Mouse (Mus musculus) heart, embryonic 13.5 days (tissue): ENCODE results near the gene Slc6a15. TPM values are rescaled to one million over a fixed set of nuclear protein-coding genes. Genes with fewer than 3 reads are reported as not detected.

Experiments
- ATAC-seq: fragments of 200-750 bp; cut with Nextera tagmentation; 2 replicates; pipeline ENCODE4 v1.8.0; 2017; ENCODE audit warnings: moderate TSS enrichment; ENCODE audit not compliant: insufficient number of reproducible peaks, low FRiP score, low TSS enrichment; ENCODE audit errors: extremely low read depth
- H3K27ac ChIP-seq: fragments of 300-500 bp; sonication (generic); replicated peaks from 2 replicates; pipeline ENCODE4 v1.5.1; 2015; ENCODE audit warnings: moderate library complexity, mild to moderate bottlenecking, inconsistent platforms
- H3K27me3 ChIP-seq: fragments of 300-500 bp; sonication (generic); replicated peaks from 2 replicates; pipeline ENCODE4 v1.6.1; 2015; ENCODE audit warnings: mild to moderate bottlenecking, inconsistent platforms
- H3K36me3 ChIP-seq: fragments of 300-500 bp; sonication (generic); 2 replicates; pipeline ENCODE4 v1.6.1; 2015; ENCODE audit warnings: mild to moderate bottlenecking, inconsistent platforms
- H3K4me1 ChIP-seq: fragments of 300-500 bp; sonication (generic); 2 replicates; pipeline ENCODE4 v1.6.1; 2015; ENCODE audit warnings: inconsistent platforms
- H3K4me2 ChIP-seq: fragments of 300-500 bp; sonication (generic); 2 replicates; pipeline ENCODE4 v1.6.1; 2015; ENCODE audit warnings: inconsistent platforms, mild to moderate bottlenecking, moderate library complexity
- H3K4me3 ChIP-seq: fragments of 300-500 bp; sonication (generic); 2 replicates; pipeline ENCODE4 v1.5.1; 2015; ENCODE audit warnings: moderate library complexity, mild to moderate bottlenecking, inconsistent platforms
- H3K9ac ChIP-seq: fragments of 300-500 bp; sonication (generic); 2 replicates; pipeline ENCODE4 v1.6.1; 2015; ENCODE audit warnings: inconsistent platforms, mild to moderate bottlenecking, moderate library complexity
- H3K9me3 ChIP-seq: fragments of 300-500 bp; sonication (generic); 2 replicates; pipeline ENCODE4 v1.6.1; 2016; ENCODE audit warnings: inconsistent platforms
- WGBS: fragments of 180-500 bp; shearing (Covaris S2); methylation state at CpG from one replicate; pipeline ENCODE4 v1.1.7; 2015; ENCODE audit warnings: mixed read lengths; 5-methylcytosine and 5-hydroxymethylcytosine counted together
- polyA plus RNA-seq: library from polyadenylated mRNA; unstranded; fragments of >200 nt; fragmentation: Nextera tagmentation; extraction: Ambion mirVana; gene quantifications from 2 replicates; pipeline ENCODE4 v1.2.1, GENCODE M21; 2015

The Slc6a15 gene
- polyA plus RNA-seq = 0.66 and 0.85 TPM in 2 replicates

DNA sequence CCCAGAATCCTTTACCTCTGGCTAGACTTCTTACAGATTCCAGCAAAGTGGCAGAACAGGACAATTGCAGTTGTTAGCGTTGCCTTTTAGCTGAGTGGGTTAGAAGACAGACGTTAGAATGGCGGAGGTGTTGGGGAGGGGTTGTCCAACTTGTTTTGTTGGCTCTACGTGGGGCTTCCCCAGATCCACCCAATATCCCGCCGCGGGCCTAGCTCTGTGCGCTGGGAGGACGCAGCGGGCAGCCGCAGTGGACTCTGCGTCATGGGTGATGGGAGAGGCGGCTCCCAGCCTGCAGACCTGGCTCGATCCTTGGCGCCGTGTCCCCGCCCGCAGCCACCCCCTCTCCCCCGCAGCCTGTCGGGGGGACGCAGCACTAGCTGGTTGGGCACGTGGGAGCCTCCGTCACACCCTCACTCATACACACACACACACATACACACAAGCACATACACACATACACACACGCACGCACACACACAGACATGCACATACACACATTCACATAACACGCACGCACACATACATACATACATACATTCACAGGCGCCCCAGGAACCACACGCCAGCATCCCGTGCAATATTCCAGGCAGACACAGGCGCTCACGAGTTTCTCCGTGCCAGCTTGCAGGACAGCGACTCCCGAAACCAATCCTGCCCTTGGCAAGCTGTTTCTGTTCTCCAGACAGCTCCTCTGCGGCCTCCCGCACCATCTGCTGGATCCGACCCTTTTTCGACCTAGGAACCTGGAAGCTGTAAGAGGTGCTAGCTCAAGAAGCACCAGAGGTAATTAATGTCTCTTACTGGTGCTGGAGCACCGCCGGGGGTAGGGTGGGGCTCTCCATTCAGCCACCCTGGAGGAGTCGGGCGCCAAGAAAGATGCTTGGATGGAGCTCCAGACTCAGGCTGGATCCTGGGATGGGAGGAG is at the start of gene Slc6a15:
Gene Slc6a15, plus strand, starts transcription at position 413 of the 925 bp plus-strand sequence.
- H3K36me3 ChIP-seq = no peaks in the 10 kb centered on the region
- H3K27me3 ChIP-seq = peaks cover 21% of the 10 kb centered on the region
- peak within 1 kb of the TSS; percentile 76 for H3K9ac ChIP-seq
- no peaks in the 10 kb centered on the region for H3K9me3 ChIP-seq
- peak within 1 kb of the TSS; percentile 99 for H3K4me2 ChIP-seq
- peak within 1 kb of the TSS; percentile 65 for H3K4me3 ChIP-seq
- 0 out of 2 replicates have a peak, but pooled peaks cover 11% of the 10 kb centered on the region for H3K4me1 ChIP-seq
- H3K27ac ChIP-seq = no peak within 1 kb of the TSS
- ATAC-seq = no peak
- WGBS = under 1% methylated on average over 43 of the region's 43 CpGs

DNA sequence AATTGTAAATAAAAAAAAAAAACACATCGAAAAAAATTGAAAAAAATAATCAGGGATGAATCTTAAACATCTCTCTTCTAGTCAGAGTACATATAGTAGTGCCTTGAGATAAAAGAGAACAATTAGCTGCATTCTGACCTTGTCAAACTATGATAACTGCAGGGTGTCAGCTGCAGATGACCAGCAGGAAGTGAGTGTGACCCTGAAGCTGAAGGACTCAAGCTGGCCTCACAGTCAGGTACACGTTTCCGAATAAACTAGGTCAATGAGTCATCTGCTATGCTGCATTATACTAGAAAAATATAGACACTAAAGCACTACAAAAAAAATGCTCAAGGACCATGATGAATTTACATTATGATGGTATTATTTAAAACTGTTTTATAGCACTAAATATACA is 45.6 kb upstream of the Slc6a15 start:
- H3K36me3 ChIP-seq = no peaks in the 10 kb centered on the region
- WGBS = 60% methylated on average over 3 of the region's 3 CpGs

DNA sequence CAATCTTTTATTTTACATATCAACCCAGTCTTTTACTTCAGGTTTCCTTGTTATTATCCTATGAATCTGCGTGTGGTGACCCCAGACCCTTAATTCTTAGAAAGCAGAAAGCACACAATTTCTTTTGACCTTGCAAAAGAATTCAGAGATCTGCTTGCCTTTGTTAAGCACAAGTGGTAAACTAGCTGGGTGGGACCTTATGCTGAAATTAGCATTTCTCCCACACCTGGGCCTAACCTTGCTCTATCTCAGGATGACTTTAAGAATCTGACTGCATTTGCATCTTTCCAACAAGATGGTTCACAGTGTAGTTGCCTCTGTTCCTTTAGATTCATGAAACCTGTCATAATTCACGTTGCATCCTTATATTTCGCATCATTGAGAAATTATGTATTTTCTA is 44.2 kb upstream of the Slc6a15 start:
- Histone ChIP-seq H3K9ac (no peak overlapping the region), H3K4me1 (no peaks in the 10 kb centered on the region), H3K9me3 (no peaks in the 10 kb centered on the region), H3K27ac (no peak overlapping the region), H3K27me3 (no peaks in the 10 kb centered on the region), H3K4me2 (no peak overlapping the region), H3K4me3 (no peak overlapping the region), H3K36me3 (no peaks in the 10 kb centered on the region)
- no peak for ATAC-seq
- 73% methylated on average over 3 of the region's 3 CpGs for WGBS

More for the DNA sequence above, 45.6 kb upstream of the Slc6a15 start:
- Histone ChIP-seq H3K4me1 (no peaks in the 10 kb centered on the region), H3K9me3 (no peaks in the 10 kb centered on the region), H3K4me3 (no peak overlapping the region), H3K27ac (no peak overlapping the region), H3K4me2 (no peak overlapping the region), H3K27me3 (no peaks in the 10 kb centered on the region), H3K9ac (no peak overlapping the region)
- no peak for ATAC-seq

DNA sequence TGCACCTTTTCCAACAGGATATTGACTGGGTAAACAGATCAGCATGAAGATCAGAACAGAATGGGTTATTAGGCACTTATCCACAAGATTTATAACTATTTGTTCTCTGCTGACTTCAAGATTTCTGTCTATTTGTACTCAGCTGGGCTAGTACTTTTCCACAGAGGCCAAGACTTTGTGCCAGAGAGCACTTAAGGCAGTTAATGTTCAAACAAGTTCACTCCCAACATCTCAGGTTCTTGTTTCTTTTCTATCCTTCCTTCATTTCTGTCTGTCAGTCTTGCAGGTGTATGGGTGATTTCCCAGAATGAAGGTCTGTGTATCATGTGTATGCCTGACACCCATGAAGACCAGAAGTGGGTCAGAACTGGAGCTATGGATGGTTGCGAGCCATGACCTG is 33.3 kb upstream of the Slc6a15 start:
- no peaks in the 10 kb centered on the region for H3K4me1 ChIP-seq
- H3K27ac ChIP-seq = no peak overlapping the region
- no peak overlapping the region for H3K4me3 ChIP-seq
- no peaks in the 10 kb centered on the region for H3K36me3 ChIP-seq
- no peak for ATAC-seq
- WGBS = 86% methylated on average over 1 of the region's 1 CpGs
- no peak overlapping the region for H3K4me2 ChIP-seq
- no peak overlapping the region for H3K9ac ChIP-seq
- H3K9me3 ChIP-seq = no peaks in the 10 kb centered on the region
- no peaks in the 10 kb centered on the region for H3K27me3 ChIP-seq

DNA sequence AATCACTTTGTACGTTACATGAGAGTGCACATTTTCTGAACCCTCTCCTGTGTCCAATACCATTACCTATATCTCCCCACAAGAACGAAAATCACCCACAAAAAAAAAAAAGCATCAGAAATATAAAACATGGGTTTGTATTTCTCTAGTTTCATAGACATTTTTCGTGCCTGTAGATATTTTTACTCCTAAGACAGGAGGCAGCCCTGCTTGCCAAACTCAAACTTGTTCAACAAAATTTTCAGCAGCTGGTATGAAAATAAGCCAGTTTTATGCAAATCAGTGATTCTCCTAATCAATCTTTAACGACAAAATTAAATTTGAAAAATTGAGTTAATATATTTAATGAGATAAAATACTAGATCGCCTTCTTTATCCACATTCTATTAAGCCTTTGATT is 27.7 kb upstream of the Slc6a15 start:
- Histone ChIP-seq H3K36me3 (no peaks in the 10 kb centered on the region), H3K9ac (no peak overlapping the region), H3K27me3 (no peaks in the 10 kb centered on the region), H3K9me3 (no peaks in the 10 kb centered on the region), H3K27ac (no peak overlapping the region), H3K4me2 (no peak overlapping the region), H3K4me3 (no peak overlapping the region), H3K4me1 (no peaks in the 10 kb centered on the region)
- 62% methylated on average over 5 of the region's 5 CpGs for WGBS
- no peak for ATAC-seq

DNA sequence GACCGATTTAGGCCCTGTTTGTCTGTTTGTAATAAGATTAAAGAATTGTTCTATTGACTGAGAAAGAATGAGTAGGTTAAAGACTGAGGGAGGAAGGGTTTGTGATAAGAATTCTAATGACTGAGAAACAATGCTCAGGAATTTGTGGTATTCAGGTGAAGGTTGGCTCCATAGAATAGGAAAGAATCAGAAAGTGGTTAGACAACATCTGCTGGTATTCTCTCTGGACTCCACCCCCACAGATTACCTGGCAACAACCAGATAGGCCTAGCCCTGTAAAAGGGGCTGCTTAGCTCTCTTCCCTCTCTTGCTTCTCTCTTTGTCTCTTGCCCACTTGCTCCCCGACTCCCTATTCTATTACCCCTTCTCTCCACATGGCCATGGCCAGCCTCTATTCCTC is 20.8 kb upstream of the Slc6a15 start:
- H3K4me2 ChIP-seq = no peak overlapping the region
- H3K27me3 ChIP-seq = no peaks in the 10 kb centered on the region
- no peaks in the 10 kb centered on the region for H3K36me3 ChIP-seq
- 55% methylated on average over 2 of the region's 2 CpGs for WGBS
- H3K27ac ChIP-seq = no peak overlapping the region
- no peak overlapping the region for H3K9ac ChIP-seq
- H3K9me3 ChIP-seq = no peaks in the 10 kb centered on the region
- no peak overlapping the region for H3K4me3 ChIP-seq
- H3K4me1 ChIP-seq = no peaks in the 10 kb centered on the region
- no peak for ATAC-seq

DNA sequence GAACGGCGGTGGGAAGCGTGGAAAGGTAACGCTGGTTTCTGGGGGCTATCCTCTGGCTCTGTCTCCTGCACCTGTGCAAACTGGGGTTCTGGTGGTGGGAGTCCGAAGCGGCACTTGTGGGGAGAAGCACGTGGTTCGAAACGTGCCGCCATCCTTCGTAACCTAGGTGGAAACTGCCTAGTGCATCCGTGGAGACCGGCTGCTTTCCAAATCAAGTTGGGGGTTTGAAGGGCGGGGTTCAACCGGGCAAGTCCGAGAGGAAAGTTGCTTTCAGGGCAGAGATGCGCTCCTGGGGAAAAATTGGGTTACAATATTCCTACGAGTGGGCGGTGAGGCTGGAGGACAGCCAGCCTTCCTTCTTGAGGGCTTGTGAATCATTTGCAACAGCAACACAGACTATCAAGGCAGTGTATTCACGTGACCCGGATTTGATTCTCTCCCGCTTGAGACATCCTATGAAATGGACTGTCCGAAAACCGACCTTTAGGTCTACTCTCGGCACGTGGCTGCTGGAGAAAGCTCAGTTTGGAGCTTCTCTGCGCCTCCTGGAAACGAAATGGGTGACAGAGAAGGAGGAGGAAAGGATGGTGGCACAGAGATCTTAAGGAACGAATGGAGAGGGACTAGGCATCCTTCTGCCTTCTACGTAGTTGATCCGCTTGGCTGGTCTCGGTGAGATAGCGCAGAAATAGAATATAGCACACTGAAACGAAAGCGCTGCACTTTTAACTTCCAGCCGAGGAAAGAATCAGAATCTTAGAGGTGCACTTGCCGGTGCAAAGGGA is 905 bp downstream of the Slc6a15 start:
- ATAC-seq = no peak
- H3K4me2 ChIP-seq = peak overlapping the region; percentile 99
- peaks cover 21% of the 10 kb centered on the region for H3K27me3 ChIP-seq
- H3K9me3 ChIP-seq = no peaks in the 10 kb centered on the region
- no peak overlapping the region for H3K27ac ChIP-seq
- H3K4me1 ChIP-seq = 0 out of 2 replicates have a peak, but pooled peaks cover 11% of the 10 kb centered on the region
- WGBS = under 1% methylated on average over 37 of the region's 37 CpGs
- peak overlapping the region; percentile 76 for H3K9ac ChIP-seq
- H3K36me3 ChIP-seq = no peaks in the 10 kb centered on the region
- H3K4me3 ChIP-seq = peak overlapping the region; percentile 65

DNA sequence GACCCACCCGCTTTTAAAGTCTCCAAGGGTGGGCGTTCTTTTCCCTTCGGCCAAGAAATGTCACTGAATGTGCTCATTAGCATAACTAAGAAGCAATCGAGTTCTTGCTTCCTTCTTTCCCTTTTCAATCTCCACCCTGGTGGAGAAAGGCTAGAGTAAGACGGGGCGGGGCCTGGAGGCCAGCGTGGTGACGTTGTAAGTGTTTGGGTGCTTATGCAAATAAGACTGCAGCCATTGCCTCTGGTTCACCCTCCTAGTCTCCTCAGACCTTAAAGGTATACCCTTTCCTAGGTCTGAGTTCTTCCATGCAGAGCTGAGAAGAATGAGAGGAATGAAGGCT is 1.5 kb downstream of the Slc6a15 start:
- H3K36me3 ChIP-seq = no peaks in the 10 kb centered on the region
- peak overlapping the region; percentile 99 for H3K4me2 ChIP-seq
- peak overlapping the region; percentile 65 for H3K4me3 ChIP-seq
- peak; percentile 54; the same call in 1 of the 2 replicates for ATAC-seq
- H3K9me3 ChIP-seq = no peaks in the 10 kb centered on the region
- under 1% methylated on average over 8 of the region's 8 CpGs for WGBS
- 0 out of 2 replicates have a peak, but pooled peaks cover 11% of the 10 kb centered on the region for H3K4me1 ChIP-seq
- H3K9ac ChIP-seq = peak overlapping the region; percentile 76
- peaks cover 21% of the 10 kb centered on the region for H3K27me3 ChIP-seq
- H3K27ac ChIP-seq = no peak overlapping the region

DNA sequence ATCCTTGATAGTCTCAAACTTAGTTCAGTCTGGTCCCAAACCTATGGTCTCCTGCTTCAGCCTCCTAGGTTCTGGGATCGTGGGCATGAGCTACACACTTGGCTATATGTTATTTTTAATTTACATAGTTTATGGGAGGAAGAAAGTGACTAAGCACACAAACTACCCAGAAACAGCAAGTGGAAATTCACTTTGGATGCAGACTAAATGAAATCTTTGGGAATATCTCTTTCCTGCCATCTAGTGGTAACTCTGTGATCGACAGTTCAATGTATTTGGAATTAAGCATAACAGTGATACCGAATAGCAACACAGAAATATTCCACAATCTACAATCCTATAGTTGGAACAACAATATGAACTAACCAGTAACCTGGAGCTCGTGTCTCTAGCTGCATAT is 34.6 kb downstream of the Slc6a15 start:
- no peak overlapping the region for H3K4me2 ChIP-seq
- no peak overlapping the region for H3K9ac ChIP-seq
- no peaks in the 10 kb centered on the region for H3K9me3 ChIP-seq
- 21% methylated on average over 4 of the region's 4 CpGs for WGBS
- no peak for ATAC-seq
- no peak overlapping the region for H3K4me3 ChIP-seq
- no peaks in the 10 kb centered on the region for H3K36me3 ChIP-seq
- H3K4me1 ChIP-seq = no peaks in the 10 kb centered on the region
- no peak overlapping the region for H3K27ac ChIP-seq
- H3K27me3 ChIP-seq = no peaks in the 10 kb centered on the region

DNA sequence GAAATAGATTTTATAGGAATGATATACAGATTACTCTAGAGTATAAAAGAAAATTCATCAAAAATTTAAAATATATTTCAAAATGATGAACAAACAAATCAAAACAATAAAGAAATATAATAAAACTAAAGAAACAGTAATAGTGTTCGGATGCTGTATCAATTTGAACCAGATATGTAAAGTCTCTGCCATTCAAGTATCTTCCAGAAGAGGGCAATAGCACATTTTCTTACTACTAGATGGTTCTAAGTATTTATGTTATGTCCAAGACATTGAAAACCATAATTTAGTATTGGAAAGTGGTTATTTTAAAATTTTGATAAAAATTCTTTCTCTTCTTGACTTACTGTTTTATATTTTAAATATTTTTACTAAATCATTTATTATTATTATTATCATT is 60.1 kb downstream of the Slc6a15 start:
- no peaks in the 10 kb centered on the region for H3K27me3 ChIP-seq
- no peak overlapping the region for H3K4me3 ChIP-seq
- no peak overlapping the region for H3K27ac ChIP-seq
- 52% methylated on average over 1 of the region's 1 CpGs for WGBS
- no peaks in the 10 kb centered on the region for H3K36me3 ChIP-seq
- no peak overlapping the region for H3K9ac ChIP-seq
- H3K4me2 ChIP-seq = no peak overlapping the region
- no peaks in the 10 kb centered on the region for H3K9me3 ChIP-seq
- no peak for ATAC-seq
- H3K4me1 ChIP-seq = no peaks in the 10 kb centered on the region

DNA sequence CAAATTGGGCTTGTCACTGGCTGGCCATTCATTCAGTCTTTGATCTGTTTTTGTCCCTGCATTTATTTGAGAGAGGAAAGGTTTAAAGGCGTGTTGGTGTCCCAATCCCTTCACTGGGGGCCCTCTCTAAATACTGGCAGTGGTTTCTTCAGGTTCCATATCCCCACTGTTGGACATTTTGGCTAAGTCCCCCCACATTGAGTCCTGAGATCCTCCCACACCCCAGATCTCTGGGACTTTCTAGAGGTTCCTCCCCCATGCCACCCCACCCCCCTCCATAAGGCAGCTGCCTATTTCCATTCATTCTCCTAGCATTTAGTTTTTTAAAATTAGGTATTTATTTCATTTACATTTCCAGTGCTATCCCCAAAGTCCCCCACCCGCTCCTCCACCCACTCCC is 75.0 kb downstream of the Slc6a15 start:
- Histone ChIP-seq H3K36me3 (no peaks in the 10 kb centered on the region), H3K27ac (no peak overlapping the region), H3K27me3 (no peaks in the 10 kb centered on the region), H3K9me3 (no peaks in the 10 kb centered on the region), H3K4me3 (no peak overlapping the region), H3K4me2 (no peak overlapping the region), H3K9ac (no peak overlapping the region), H3K4me1 (no peaks in the 10 kb centered on the region)
- no peak for ATAC-seq
- 72% methylated on average over 2 of the region's 2 CpGs for WGBS
